Mouse (Mus musculus) heart, postnatal 4 days (tissue): ENCODE data around the gene D430041D05Rik. TPM values are rescaled to one million over a fixed set of nuclear protein-coding genes. Genes with fewer than 3 reads are reported as not detected.
"Not testable (repeated sequence)": the region's sequence is repeated elsewhere in the genome, so short reads cannot be mapped to it uniquely, and the experiment has no call there.

Source experiments
- DNase-seq: peaks from one replicate; pipeline ENCODE4 v3.0.0; 2021
- microRNA-seq, 2 experiments: library from miRNA; unstranded; fragments of <30 nt; microRNA quantifications; one replicate each; pipeline ENCODE4 v1.2.0; 2021 to 2022
- total RNA-seq, 2 experiments: library from RNA; stranded (reverse); gene quantifications; 2 replicates each; pipeline ENCODE4 v1.2.3; 2021

Gene D430041D05Rik
- total RNA-seq, 2 experiments from 2014 or later, result 0.11 to 0.19 TPM

DNA sequence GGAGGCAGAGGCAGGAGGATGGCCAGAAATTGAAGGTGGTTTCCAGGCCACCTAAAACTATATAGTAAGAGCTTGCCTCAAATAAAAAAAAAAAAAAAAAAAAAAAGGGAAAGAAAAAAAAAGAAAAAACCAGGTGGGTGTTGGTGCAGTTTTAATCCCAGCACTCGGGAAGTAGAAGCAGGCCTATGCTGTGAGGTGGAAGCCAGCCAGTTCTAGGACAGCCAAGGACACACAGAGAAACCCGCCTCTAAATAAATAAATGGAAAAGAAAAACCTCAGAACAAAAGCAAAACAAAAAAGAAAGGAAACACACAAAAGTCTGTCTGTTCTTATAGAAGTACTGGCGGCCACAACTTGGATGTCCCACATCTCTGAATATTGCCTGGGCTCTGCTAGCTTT lies 295.9 kb downstream of the D430041D05Rik start:
- no peak for DNase-seq

DNA sequence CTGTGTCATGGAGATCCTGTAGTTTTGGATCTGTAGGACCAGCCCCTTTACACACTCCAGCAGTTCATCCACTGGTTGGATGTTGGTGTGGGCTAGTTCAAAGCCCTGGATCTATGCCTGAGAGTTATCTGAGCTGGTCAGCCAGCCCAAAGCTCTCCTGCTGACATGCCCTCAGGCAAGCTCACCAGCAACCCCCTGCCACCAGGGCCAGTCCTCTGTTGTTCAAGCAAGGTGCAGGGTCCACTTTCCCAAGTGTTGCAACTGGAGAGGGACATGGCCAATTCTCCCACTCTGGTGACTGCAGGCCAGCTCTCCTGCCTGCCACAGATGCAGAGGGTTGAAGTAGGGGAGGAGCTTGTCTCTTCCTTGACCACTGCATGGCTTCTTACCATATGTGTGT lies 297.2 kb downstream of the D430041D05Rik start:
- DNase-seq, result not testable (repeated sequence)

DNA sequence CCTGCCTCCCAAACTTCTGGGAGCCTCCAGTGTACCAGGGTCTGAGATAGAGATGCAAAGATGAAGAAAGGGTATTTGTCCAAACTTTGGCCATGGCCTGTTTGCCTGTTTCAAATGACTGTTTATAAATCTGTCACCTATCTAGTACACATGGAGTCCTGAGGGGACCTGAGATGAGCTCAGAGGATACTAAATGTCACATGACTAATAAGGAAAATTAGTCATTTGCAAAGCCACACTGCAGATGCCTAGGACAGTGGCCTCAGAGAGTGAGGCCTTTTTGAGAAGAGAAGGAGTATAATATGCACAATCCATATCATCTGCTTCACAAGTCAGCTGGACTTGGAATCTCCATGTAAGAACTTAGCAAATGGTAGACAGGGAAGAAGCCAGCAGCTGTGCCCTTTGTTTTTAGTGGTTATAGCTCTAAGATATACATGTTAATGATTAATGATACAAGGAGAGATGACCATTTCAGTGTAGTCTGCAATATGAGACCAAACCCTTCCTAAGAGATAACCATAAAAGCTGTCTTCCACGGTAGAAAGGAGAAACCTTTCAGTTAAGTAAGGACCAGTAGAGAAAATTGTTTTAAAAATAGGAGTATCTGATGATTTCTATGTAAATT lies 299.5 kb downstream of the D430041D05Rik start:
- not testable (repeated sequence) for DNase-seq

DNA sequence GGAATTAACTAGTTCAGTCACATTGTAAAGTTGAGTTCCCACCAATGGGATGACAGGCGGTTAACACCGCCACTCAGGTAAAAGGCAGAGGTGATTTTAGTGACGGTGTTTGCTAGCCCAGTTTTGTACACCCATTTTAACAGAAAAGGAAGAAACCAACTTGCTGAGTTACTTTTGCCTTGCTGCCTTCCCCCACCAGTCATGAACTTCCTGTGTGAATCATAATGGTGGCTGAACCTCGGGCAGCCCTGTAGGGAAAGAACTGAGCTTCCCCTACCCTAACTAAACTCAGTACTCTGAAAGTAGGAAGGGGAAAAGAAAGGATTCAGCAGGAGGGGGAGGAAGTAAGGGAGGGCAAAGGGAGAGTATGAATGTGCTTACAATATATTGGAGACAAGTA lies 300.8 kb downstream of the D430041D05Rik start:
- DNase-seq, result no peak

DNA sequence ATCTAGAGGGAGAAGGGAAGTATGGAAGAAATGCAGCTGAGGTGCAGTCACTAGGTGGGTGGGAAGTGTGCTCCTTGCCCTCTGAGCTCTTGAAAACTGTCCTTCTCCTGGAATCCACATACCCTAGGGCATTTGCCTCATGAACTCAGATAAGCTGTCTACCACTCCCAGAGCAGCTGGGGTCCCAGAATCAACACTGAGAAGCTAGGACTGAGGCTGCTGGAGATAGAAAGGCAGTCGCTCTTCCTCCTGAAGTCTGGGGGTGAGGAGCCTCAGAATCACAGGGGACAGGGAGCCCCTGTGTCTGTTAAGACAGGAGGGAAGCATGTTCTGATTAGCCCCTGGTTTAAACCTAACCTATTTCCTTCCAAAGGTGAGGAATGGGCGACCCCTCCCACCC lies 301.3 kb downstream of the D430041D05Rik start:
- no peak for DNase-seq

DNA sequence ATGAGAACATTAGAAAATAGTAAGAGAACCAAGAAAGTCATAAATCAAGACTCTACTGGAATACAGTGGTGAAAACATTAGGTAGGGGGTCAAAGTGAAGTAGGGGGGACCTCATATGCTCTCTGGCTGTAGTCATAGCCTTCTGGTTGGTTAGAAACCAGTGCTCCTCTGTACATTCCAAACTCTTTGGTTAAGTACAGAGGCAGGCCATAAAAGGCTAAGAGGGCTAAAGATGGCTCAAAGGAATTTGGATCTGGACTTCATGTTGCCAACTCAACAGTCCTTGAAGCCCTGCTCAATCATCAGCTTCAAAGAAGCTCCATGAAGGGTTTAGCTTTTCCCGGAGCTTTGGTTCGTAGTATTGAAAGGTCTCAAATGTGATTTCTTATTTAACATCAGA lies 301.8 kb downstream of the D430041D05Rik start:
- DNase-seq, result not testable (repeated sequence)

DNA sequence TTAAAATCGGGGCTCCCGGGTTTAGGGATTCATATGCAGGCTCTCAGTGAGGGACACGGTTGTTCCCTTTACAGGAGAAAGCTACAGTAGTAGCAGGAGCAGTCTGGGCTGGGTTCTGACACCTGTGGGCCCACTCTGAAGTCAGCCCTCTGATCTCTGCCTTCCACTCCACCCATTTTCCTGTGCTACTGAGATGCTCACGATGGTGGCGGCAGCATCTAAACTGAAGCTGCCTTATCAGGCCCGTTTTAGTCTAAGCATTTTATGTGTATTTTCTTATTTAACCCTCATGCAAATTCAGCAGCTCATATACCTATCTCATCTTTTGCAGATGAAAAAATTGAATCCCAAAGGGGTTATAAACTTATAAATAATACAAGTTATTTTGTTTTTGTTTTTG lies 306.0 kb downstream of the D430041D05Rik start:
- DNase-seq, result no peak

DNA sequence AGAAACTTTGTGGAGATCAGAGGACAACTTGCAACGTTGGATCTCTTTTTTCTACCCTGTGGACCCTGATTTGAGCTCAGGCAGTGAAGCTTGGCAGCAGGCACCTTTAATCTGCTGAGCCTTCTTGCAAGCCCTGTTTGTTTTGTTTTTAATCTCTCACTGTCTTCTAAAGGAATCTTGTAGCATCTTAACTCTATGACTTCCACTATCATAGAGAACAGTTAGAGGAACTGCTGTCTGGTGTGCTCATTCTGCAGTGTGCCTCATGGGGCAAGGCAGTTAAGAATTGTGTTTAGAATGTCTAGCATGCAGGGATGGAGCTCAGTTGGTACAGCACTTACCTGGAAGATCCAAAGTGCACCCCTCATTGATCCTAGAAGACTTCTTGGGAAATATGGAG lies 310.9 kb downstream of the D430041D05Rik start:
- no peak for DNase-seq

DNA sequence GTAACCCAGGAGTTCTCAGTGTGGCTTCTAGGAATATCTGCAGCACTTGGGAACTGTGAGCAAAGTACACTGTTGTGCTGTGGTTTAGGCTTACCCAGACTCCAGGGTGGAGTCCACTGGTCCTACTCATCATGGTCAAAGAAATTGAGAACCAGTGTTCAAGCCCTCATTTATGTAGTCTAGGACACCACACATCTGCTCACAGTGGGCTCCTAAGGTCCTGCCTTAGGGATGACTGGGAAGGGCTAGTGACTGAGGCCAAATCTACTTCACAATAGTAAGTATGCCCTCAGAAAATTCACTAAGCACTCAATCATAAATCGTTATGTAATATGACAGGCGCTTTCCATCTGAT lies 311.6 kb downstream of the D430041D05Rik start:
- no peak for DNase-seq

DNA sequence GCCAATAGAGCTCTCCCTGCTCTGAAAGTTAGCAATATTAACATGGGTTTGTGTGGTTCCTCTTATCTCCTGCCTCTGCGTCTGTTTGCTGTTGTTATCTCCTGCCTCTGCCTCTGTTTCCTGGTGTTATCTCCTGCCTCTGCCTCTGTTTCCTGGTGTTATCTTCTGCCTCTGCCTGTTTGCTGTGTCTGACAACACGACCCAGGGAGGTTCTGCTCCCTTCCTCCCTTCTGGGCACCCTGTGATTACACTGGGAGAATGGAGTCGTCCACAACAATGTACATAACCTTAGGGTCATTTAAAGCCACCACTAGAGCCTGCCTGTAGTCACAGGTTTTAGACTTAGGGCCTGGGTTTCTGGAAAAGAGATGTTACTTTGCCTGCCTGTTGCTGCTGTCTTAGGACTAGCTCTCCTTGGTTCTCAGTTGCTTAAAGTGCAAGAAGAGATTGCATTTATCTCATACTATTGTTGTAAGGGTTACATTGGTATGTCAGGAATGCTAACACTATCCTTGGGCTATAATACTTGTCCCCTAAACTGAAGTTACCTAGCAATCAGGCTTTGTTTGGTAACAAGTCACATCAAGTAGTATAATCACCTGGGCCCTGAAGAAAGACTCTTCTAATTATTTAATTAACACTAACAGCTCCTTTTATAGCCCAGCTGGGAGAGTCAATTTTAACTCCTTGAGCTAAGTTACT lies 312.1 kb downstream of the D430041D05Rik start:
- DNase-seq, result no peak

DNA sequence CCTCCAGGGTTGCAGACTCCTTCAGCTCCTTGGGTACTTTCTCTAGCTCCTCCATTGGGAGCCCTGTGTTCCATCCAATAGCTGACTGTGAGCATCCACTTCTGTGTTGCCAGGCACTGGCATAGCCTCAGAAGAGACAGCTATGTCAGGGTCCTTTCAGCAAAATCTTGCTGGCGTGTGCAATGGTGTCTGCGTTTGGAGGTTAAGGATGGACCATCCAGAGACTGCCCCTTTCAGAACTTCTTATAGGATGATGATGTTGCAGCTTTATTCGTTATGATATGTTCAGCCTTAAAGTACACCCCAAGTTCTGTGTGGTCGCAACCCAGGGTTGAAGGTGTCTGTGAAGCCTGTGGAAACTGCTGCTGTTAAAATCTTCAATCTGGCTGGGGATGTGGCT lies 313.4 kb downstream of the D430041D05Rik start:
- DNase-seq, result not testable (repeated sequence)

DNA sequence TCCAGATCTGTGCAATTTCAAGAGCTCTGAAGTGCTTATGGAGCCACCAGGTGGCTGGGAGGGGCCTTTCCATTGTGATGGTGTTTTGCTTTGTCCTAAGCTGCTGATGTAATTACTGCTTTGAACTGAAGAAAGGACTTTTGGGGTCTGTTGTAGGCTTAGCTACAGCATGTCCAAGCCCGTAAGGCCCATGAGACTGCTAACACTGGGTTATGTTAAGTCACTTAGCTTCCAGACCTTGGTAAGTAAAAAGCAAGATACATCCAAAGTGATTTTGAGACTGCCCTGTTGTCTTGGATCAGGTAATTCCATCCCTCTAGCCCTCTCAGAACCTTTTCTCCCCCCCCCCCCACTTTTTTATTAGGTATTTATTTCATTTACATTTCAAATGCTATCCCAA lies 314.0 kb downstream of the D430041D05Rik start:
- DNase-seq, result not testable (repeated sequence)

DNA sequence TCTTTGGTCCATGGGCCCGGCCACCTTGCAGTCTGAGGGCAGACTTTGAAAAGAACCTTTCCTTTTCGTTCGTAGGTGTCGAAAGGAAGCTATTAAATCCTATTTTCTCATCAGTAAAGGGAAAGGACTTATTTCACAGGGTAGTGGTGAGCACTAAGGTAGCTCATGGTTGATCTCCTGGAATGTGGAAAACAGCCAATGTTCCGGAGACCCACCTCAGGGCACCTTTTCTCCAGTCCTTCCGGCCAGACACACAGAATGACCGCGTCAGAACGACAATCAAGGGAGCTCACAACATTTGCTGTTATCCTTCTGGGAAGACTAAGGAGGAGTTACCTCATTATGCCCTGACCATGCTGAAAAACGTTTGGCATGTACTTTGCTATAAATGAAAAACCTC lies 314.6 kb downstream of the D430041D05Rik start:
- DNase-seq, result no peak

DNA sequence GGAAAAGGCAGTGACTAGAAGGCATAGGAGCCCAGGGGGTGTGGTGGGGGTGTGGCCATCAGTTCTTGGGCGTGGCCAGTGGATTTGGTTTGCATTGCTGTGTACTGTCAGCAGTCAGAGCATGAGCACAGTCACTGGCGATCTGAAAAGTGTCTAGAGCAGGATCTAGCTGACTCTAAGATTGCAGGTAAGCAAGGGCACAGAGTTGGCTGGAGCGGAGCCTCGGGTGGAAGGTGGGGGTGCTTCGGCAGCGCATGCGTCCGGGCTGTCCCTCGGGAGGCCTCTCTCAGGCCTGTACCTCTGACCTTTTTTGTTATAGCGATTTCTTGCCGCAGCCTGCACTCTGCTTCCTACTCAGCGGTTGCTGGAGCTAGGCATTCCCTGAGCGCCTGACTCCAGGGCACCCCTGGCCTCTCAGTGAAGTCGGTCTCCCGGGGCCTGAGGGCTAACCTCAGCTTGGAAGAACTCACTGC lies 315.0 kb downstream of the D430041D05Rik start, which contains the start of gene Cd59a:
Gene Cd59a (plus strand): TSS at position 61 of the 473 bp plus-strand sequence.
- peak; percentile 90 for DNase-seq

DNA sequence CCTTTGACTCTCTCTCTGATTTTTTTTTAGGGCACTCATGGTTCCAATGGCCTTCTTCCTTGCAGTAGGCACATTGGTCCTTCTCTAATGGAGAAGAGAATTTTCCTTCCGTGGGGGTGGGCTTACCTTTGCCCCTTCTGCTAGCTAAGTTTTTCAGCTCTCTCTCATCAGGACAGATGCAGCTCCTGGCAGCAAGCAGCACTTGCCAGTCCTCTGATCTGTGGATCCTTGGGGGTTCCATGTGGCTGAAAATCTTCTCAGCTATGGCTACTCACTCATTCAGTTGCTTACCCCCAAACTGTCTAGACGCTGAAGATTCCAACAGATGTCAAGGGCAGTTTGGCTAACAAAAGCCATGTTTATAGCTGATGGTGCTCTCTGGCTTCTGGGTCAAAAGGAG lies 317.5 kb downstream of the D430041D05Rik start:
- no peak for DNase-seq

Small RNA genes within 50 kb of the gene (microRNA-seq; reads per million reads assigned to microRNA genes)
- 0 reads per million in 2 experiments for gene Mir1902

Other genes starting within 250 kb of the D430041D05Rik start
- 100 to 1,000 TPM; 221 to 237 TPM for gene Hipk3, start 83.4 kb upstream of the D430041D05Rik start, total RNA-seq
- gene Cstf3, start 179.5 kb upstream of the D430041D05Rik start, total RNA-seq, result 10 to 100 TPM; 32.9 to 37.7 TPM